Mouse (Mus musculus): ENCODE measurements around the gene Pdpk1.

Pdpk1 gene

DNA sequence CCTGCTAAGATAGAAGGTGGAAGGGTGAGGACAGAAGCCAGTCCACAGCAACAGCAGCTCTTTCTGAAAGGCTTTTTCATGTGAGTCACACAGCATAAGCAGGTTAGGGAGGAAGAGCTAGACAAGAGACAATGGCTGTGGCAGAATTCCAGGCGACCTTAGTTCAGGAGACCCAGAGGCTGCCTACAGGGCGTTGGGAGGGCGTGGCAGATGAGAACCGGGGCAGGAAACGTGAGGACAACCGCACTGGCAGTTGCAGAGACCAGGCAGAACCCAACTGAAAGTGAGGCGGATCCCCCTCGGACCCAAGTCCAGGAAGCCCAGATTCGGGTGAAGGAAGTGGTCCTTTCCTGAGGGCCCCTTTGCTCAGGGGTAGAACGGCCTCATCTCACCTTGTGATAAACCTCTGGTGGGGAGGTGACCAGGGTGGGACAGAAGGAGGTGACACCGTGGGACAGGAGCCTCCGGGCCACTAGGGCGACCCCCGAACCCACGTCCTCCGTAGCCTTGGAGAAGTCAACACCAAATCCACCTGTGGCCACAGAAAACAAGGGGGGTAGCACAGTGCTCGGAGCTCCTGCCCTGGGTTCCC lies 12.0 kb upstream of the Pdpk1 start:
- WGBS: 18% methylated on average over 17 of the region's 17 CpGs

GRCm38 (mm10) chr17:24161466-24161865 lies 10.7 kb upstream of the Pdpk1 start:
- 85% methylated on average over 5 of the region's 5 CpGs for WGBS

- 94% methylated on average over 4 of the region's 4 CpGs for WGBS
These were observed 6.8 kb upstream of the Pdpk1 start for GRCm38 (mm10) chr17:24157526-24157925.

GRCm38 (mm10) chr17:24157121-24157520 lies 6.4 kb upstream of the Pdpk1 start:
- 94% methylated on average over 6 of the region's 6 CpGs for WGBS

DNA sequence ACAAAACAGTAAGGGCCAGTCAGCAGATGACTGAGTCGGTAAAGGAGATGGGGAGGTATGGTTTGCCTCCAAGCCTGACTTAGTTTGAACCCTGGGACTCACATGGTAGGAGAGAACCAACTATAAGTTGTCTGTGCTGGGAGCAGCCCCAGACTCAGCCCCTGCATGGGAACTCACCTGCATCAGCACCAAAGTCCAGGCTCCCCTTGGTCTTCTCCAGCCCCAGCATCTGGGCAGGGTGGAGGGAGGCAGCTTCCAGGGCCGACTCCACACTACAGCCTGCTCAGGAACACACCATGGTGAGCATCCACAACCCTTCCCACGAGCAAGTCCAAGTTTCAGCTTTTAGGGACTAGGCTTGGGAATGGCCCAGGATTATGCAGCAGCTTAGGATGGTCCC lies 5.7 kb upstream of the Pdpk1 start:
- WGBS: 89% methylated on average over 3 of the region's 3 CpGs

- WGBS: 94% methylated on average over 9 of the region's 9 CpGs
These were observed 5.0 kb upstream of the Pdpk1 start for GRCm38 (mm10) chr17:24155742-24156141.

- WGBS: 68% methylated on average over 3 of the region's 3 CpGs
These were observed 3.7 kb upstream of the Pdpk1 start for GRCm38 (mm10) chr17:24154463-24154862.

- WGBS: 1% methylated on average over 26 of the region's 26 CpGs
These were observed 1.3 kb upstream of the Pdpk1 start for GRCm38 (mm10) chr17:24151890-24152563.

DNA sequence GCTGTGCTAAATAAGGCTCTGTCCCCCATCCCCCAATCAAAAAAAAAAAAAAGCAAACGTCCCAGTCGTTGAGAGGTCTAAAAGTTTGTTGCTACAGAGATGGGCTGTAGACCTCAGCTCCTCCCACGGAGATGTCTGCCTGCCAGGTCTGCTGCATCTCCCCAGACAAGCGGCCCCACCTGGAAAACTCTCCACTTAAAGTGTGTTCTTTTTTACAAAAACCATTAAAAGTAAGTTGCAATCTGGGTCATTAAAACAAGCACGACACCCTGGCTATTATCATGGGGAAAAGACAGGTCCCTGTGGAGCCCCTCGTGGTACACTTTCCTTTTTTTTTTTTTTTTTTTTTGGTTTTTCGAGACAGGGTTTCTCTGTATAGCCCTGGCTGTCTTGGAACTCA lies 658 bp upstream of the Pdpk1 start:
- 12% methylated on average over 7 of the region's 7 CpGs for WGBS

- 94% methylated on average over 7 of the region's 7 CpGs for WGBS
These were observed 1.3 kb downstream of the Pdpk1 start for GRCm38 (mm10) chr17:24149421-24149820.

- WGBS: 61% methylated on average over 2 of the region's 2 CpGs
These were observed 7.8 kb downstream of the Pdpk1 start for GRCm38 (mm10) chr17:24142897-24143296.

- WGBS: under 1% methylated on average over 57 of the region's 57 CpGs
These were observed 9.3 kb downstream of the Pdpk1 start for GRCm38 (mm10) chr17:24141425-24141920.

DNA sequence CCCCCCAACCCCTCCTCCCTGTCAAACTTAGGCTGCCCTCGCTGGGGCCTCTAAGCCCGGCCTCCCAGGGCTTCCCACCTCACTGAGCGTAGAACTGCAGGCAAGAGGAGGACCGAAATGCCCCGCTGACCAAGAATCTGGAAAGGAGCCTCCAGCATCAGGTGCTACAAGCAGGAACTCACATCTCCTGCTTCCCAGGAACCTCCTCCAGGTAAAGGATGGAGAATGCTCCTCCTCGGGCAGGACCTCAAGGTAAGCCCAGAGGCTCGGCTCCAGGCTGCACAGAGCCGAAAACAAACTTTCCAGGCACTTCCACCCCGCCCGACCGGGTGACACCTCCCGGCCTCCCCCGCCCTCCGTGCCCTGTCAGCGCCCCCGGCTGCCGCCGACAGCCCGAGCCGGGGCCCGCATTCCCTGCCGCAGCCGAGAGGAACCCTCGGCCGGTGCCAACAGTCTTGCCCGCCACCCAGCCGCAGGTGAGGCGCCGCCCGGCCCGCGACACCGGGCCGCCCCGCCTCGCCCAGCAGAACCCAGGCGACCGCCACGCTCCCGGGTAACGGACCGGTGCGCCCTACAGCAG lies 9.8 kb downstream of the Pdpk1 start:
- under 1% methylated on average over 43 of the region's 43 CpGs for WGBS

GRCm38 (mm10) chr17:24139968-24140367 lies 10.8 kb downstream of the Pdpk1 start:
- 75% methylated on average over 4 of the region's 4 CpGs for WGBS

GRCm38 (mm10) chr17:24139256-24139655 lies 11.5 kb downstream of the Pdpk1 start:
- WGBS: 63% methylated on average over 3 of the region's 3 CpGs

GRCm38 (mm10) chr17:24137226-24137880 lies 13.4 kb downstream of the Pdpk1 start:
- 52% methylated on average over 2 of the region's 2 CpGs for WGBS

DNA sequence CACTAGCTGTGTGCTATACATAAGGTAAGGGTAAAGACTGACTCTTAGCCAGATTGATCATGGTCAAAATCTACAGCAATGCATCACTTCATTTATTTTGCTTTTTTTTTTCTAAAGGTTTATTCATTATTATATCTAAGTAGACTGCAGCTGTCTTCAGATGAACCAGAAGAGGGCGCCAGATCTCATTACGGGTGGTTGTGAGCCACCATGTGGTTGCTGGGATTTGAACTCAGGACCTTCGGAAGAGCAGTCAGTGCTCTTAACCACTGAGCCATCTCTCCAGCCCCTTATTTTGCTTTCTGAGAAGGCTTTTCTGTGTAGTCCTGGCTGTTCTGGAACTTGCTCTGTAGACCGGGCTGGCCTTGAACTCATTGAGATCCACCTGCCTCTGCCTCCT lies 17.8 kb downstream of the Pdpk1 start:
- WGBS: 91% methylated on average over 4 of the region's 4 CpGs

DNA sequence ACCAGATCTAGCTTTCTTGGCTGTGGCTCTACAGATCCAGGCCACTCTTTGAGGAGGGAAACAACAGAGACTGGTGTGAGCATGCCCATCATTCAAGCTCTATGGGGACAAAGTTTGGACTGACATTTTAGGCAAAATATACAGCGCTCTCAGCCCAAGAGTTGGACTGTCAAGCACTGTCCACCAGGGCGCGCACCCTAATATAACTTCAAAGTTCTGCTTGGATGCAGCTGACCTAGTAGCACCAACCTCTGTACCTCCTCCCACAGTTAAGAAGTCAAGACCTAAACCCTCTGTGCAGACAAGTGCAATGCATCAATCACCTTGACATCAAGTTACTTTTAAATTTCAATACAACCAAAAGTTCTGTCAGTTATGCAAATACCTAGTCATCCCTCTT lies 19.2 kb downstream of the Pdpk1 start:
- 85% methylated on average over 3 of the region's 3 CpGs for WGBS

DNA sequence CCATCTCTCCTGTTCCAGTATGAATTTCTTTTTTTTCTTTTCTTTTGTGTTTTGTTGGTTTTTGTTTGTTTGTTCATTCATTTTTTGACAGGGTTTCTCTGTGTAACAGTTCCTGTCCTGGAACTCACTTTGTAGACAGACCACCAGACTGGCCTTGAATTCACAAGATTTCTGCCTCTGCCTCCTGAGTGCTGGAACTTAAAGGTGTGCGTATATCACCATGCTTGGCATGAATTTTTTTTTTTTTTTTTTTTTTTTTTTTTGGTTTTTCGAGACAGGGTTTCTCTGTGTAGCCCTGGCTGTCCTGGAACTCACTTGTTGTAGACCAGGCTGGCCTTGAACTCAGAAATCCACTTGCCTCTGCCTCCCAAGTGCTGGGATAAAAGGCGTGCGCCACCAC lies 21.5 kb downstream of the Pdpk1 start:
- 84% methylated on average over 4 of the region's 4 CpGs for whole genome bisulfite sequencing

- 68% methylated on average over 1 of the region's 1 CpGs for WGBS
These were observed 23.1 kb downstream of the Pdpk1 start for GRCm38 (mm10) chr17:24127592-24127991.

GRCm38 (mm10) chr17:24126801-24127200 lies 23.9 kb downstream of the Pdpk1 start:
- 77% methylated on average over 3 of the region's 3 CpGs for WGBS

DNA sequence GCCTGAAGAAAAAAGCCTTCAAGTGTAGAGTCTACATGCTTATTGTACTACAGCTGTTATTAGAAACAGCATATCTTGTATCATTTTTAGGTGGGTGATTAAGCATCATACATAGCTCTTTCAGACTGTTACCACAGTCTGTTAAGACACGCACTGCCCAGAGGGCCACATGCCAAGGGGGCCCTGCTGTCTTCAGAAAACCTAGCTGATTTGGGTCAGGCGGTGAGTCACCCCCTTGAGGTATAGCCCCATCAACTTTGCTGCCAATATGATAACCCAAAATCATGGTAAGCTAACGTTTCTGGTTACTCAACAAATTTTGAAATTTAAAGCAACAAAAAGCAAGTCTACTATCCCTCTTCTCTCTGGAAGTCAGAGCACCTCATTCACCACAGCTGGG lies 31.3 kb downstream of the Pdpk1 start:
- WGBS: 68% methylated on average over 3 of the region's 3 CpGs

GRCm38 (mm10) chr17:24113031-24113430 lies 37.7 kb downstream of the Pdpk1 start:
- 51% methylated on average over 4 of the region's 4 CpGs for WGBS
